Mouse (Mus musculus): ENCODE data around the gene Mzf1. TPM values are rescaled to one million over a fixed set of nuclear protein-coding genes. Genes with fewer than 3 reads are reported as not detected.

Mzf1 gene
- total and polyA plus RNA-seq, 3 experiments: 0.77 to 2.4 TPM; not detected in 1

DNA sequence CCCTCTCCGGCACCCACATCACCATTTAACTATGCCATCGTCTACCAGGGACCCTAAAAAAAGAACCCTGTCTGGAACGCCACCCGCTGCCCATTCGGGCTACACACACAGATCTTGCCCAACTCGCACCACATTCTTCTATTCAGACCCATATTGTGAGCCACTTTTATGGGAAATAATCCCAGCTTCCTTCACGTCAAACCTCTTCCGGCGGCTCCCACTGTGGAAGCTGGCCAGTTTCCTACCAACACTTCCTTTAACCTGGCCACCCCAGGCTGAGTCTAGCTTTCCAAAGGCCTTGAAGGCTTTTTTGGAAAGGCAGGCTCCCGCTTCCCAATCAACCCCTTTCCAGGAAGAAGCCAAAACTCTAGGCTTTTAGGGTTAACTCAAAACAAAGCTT, 48.0 kb downstream of the Mzf1 start:
- Histone ChIP-seq H3K36me3 (ENCODE audit: control insufficient read depth in 1 of 2, insufficient read depth in 2 of 2, low read length in 2 of 2) (no peaks in the 10 kb centered on the region; a peak in 1 of 4 replicates), H3K27ac (ENCODE audit: control insufficient read depth, low read depth, low read length) (no peak overlapping the region), H3K27me3 (ENCODE audit: control insufficient read depth in 1 of 2, insufficient read depth in 2 of 2, low read length in 2 of 2) (no peaks in the 10 kb centered on the region), H3K4me1 (ENCODE audit: control insufficient read depth in 1 of 2, insufficient read depth in 2 of 2, low read length in 2 of 2) (peaks cover 0 to 8% of the 10 kb centered on the region in 2 experiments; a peak in 1 of 4 replicates), H3K79me2 (ENCODE audit: control insufficient read depth, insufficient read depth, low read length, poor library complexity) (peaks cover 20% of the 10 kb centered on the region), H3K9me3 (replicated peaks; ENCODE audit: insufficient read depth, low read length) (no peaks in the 10 kb centered on the region), H3K4me3 (ENCODE audit: control insufficient read depth in 1 of 2, insufficient read depth in 1 of 2, low read depth in 2 of 2, low read length in 2 of 2) (no peak overlapping the region), H3K9ac (ENCODE audit: control insufficient read depth, low read depth, low read length, poor library complexity, severe bottlenecking) (no peak overlapping the region)
- DNase-seq (ENCODE audit: low read depth, low spot score): no peak
- TF ChIP-seq CTCF (IDR thresholded peaks at IDR 0.05 in 2 of 3, conservative IDR thresholded peaks at IDR 0.05 in 1 of 3; ENCODE audit: control insufficient read depth in 1 of 3, insufficient read depth in 1 of 3, low read depth in 2 of 3, low read length in 3 of 3, poor library complexity in 1 of 3, severe bottlenecking in 1 of 3) (no peak), POLR2AphosphoS2 (IDR thresholded peaks at IDR 0.05; ENCODE audit: low read length) (no peak), USF2 (IDR thresholded peaks at IDR 0.05; ENCODE audit: borderline replicate concordance in 1 of 2, insufficient read depth in 1 of 2, low read depth in 1 of 2, low read length in 2 of 2) (no peak), POLR2AphosphoS5 (IDR thresholded peaks at IDR 0.05; ENCODE audit: borderline replicate concordance, low read depth, low read length) (no peak), EP300 (IDR thresholded peaks at IDR 0.05; ENCODE audit: low read depth in 1 of 2, low read length in 2 of 2) (no peak), NELFE (IDR thresholded peaks at IDR 0.05; ENCODE audit: low read depth, low read length) (no peak), RCOR1 (IDR thresholded peaks at IDR 0.05; ENCODE audit: low read depth, low read length) (no peak), RAD21 (IDR thresholded peaks at IDR 0.05; ENCODE audit: low read depth, low read length) (no peak), TCF12 (IDR thresholded peaks at IDR 0.05; ENCODE audit: low read depth, low read length) (no peak), MAX (IDR thresholded peaks at IDR 0.05; ENCODE audit: low read length) (no peak), MAFK (IDR thresholded peaks at IDR 0.05; ENCODE audit: borderline replicate concordance, low read depth, low read length) (no peak), ZMIZ1 (IDR thresholded peaks at IDR 0.05; ENCODE audit: low read depth, low read length) (no peak), KAT2A (conservative IDR thresholded peaks at IDR 0.05; ENCODE audit: low read depth, low read length) (no peak)

DNA sequence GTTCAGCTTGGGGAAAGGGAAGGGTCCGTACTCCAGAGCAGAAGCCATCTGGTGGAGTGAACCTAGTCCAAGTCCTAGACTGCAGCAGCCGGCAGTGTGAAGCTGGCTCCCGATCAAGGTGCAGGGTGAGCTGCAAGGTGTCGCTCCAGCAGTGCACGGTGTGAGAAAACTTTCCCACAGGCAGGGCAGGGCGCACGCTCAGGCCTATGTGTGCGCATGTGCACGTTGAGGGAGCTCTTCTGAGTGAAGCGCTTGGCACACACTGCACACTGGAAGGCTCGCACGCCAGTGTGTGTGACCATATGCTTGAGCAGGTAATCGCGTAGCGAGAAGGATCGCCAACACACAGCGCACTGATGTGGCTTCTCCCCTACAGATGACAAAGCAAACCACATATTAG, 48.6 kb downstream of the Mzf1 start:
- TF ChIP-seq NELFE (IDR thresholded peaks at IDR 0.05; ENCODE audit: low read depth, low read length) (no peak), POLR2AphosphoS2 (IDR thresholded peaks at IDR 0.05; ENCODE audit: low read length) (no peak), E2F4 (IDR thresholded peaks at IDR 0.05; ENCODE audit: borderline replicate concordance, low read depth, low read length) (no peak), SIN3A (IDR thresholded peaks at IDR 0.05; ENCODE audit: low read length) (no peak), GABPA (IDR thresholded peaks at IDR 0.05; ENCODE audit: low read depth, low read length) (no peak), BHLHE40 (IDR thresholded peaks at IDR 0.05; ENCODE audit: borderline replicate concordance, low read depth, low read length) (no peak), MYC (IDR thresholded peaks at IDR 0.05; ENCODE audit: low read depth, low read length) (no peak), TAL1 (IDR thresholded peaks at IDR 0.05; ENCODE audit: low read length) (no peak), TCF12 (IDR thresholded peaks at IDR 0.05; ENCODE audit: low read depth, low read length) (no peak)
- Histone ChIP-seq H3K4me1 (ENCODE audit: control insufficient read depth in 1 of 2, insufficient read depth in 2 of 2, low read length in 2 of 2) (peaks cover 0 to 8% of the 10 kb centered on the region in 2 experiments; a peak in 1 of 4 replicates), H3K36me3 (ENCODE audit: control insufficient read depth in 1 of 2, insufficient read depth in 2 of 2, low read length in 2 of 2) (no peaks in the 10 kb centered on the region; a peak in 1 of 4 replicates), H3K9me3 (replicated peaks; ENCODE audit: insufficient read depth, low read length) (no peaks in the 10 kb centered on the region), H3K4me3 (ENCODE audit: control insufficient read depth in 1 of 2, insufficient read depth in 1 of 2, low read depth in 2 of 2, low read length in 2 of 2) (no peak overlapping the region), H3K9ac (ENCODE audit: control insufficient read depth, low read depth, low read length, poor library complexity, severe bottlenecking) (no peak overlapping the region), H3K27me3 (ENCODE audit: control insufficient read depth in 1 of 2, insufficient read depth in 2 of 2, low read length in 2 of 2) (no peaks in the 10 kb centered on the region), H3K79me2 (ENCODE audit: control insufficient read depth, insufficient read depth, low read length, poor library complexity) (peaks cover 20% of the 10 kb centered on the region), H3K27ac (ENCODE audit: control insufficient read depth, low read depth, low read length) (no peak overlapping the region)
- DNase-seq (ENCODE audit: low read depth, low spot score): no peak
